10 mouse cellular contexts compared by ENCODE assay signal in the genomic region with DNA sequence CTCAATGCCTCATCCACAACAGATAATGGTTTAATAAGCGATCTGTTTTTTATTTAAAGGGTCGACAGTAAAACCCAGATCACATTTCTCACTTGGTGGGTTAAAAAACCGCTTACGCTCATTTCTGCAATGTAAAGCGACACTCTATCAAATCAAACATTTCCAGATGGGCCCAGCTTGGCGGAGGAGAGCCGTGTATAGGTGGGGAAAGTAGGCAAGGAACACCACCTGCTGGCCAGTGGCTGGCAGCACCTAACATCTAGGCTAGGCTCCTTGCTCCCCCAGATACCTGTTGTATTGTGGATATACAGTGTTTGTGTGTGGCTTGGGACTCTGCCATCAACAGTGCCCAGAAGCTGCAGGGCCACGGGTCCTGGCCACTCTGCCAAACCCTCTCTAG. TPM values are rescaled to one million over a fixed set of nuclear protein-coding genes. Genes with fewer than 3 reads are reported as not detected.
A peak's percentile ranks its signal among the peaks of the same experiment; 100 is the strongest.
DNase-seq lines count a peak whose midpoint lies in the region; ATAC-seq lines count a peak whose summit lies in the region.
"Had no signal": no experiment of that assay in that cellular context is flagged by ENCODE, and none has a peak within 500 bp of the region (broad histone marks: within the 10 kb centered on the region; RNA-seq: fewer than 3 reads in every experiment).

No protein-coding gene starts in this region.

- H3K36me3 ChIP-seq in hindbrain, embryonic 11.5 days (ENCODE audit: control insufficient read depth, insufficient read depth, low read length): no peaks in the 10 kb centered on the region
- H3K36me3 ChIP-seq in hindbrain, embryonic 16.5 days (ENCODE audit: control insufficient read depth, insufficient read depth, low read length): no peaks in the 10 kb centered on the region
- no peaks in the 10 kb centered on the region for H3K36me3 ChIP-seq in midbrain, embryonic 14.5 days (ENCODE audit: control insufficient read depth, insufficient read depth, low read length)
- H3K36me3 ChIP-seq in midbrain, embryonic 13.5 days: no peaks in the 10 kb centered on the region
- no peaks in the 10 kb centered on the region for H3K36me3 ChIP-seq in embryonic facial prominence, embryonic 12.5 days
- no peaks in the 10 kb centered on the region for H3K36me3 ChIP-seq in neural tube, embryonic 11.5 days (ENCODE audit: control insufficient read depth, insufficient read depth, low read length)

- H3K9ac ChIP-seq in hindbrain, embryonic 11.5 days (ENCODE audit: low read depth, low read length): no peak overlapping the region
- no peak overlapping the region for H3K9ac ChIP-seq in hindbrain, embryonic 16.5 days (ENCODE audit: low read depth, low read length)
- no peak overlapping the region for H3K9ac ChIP-seq in midbrain, embryonic 14.5 days (replicated peaks; ENCODE audit: low read length)
- H3K9ac ChIP-seq in midbrain, embryonic 13.5 days (replicated peaks): no peak overlapping the region
- no peak overlapping the region for H3K9ac ChIP-seq in embryonic facial prominence, embryonic 12.5 days
- no peak overlapping the region for H3K9ac ChIP-seq in neural tube, embryonic 11.5 days (ENCODE audit: low read length)

- no peak overlapping the region for H3K4me3 ChIP-seq in hindbrain, embryonic 11.5 days (ENCODE audit: low read depth, low read length)
- no peak overlapping the region for H3K4me3 ChIP-seq in hindbrain, embryonic 16.5 days (ENCODE audit: low read length)
- no peak overlapping the region for H3K4me3 ChIP-seq in midbrain, embryonic 14.5 days (replicated peaks; ENCODE audit: low read depth, low read length)
- H3K4me3 ChIP-seq in midbrain, embryonic 13.5 days (replicated peaks): no peak overlapping the region
- H3K4me3 ChIP-seq in embryonic facial prominence, embryonic 12.5 days: no peak overlapping the region
- H3K4me3 ChIP-seq in neural tube, embryonic 11.5 days (ENCODE audit: low read depth, low read length): no peak overlapping the region

- WGBS in hindbrain, embryonic 11.5 days: 67% methylated on average over 8 of the region's 8 CpGs
- whole genome bisulfite sequencing in hindbrain, embryonic 16.5 days: 70% methylated on average over 8 of the region's 8 CpGs
- 77% methylated on average over 8 of the region's 8 CpGs for WGBS in midbrain, embryonic 14.5 days
- 79% methylated on average over 8 of the region's 8 CpGs for WGBS in midbrain, embryonic 13.5 days
- WGBS in embryonic facial prominence, embryonic 12.5 days: 21% methylated on average over 8 of the region's 8 CpGs
- 53% methylated on average over 8 of the region's 8 CpGs for WGBS in neural tube, embryonic 11.5 days

- ATAC-seq in hindbrain, embryonic 11.5 days (ENCODE audit: low FRiP score): no peak
- no peak for ATAC-seq in hindbrain, embryonic 16.5 days
- no peak for ATAC-seq in midbrain, embryonic 14.5 days (ENCODE audit: low FRiP score, low TSS enrichment)
- no peak for ATAC-seq in midbrain, embryonic 13.5 days
- peak; percentile 73; the same call in 1 of the 2 replicates for ATAC-seq in embryonic facial prominence, embryonic 12.5 days (ENCODE audit: insufficient number of reproducible peaks, insufficient read depth, low FRiP score, low TSS enrichment)
- ATAC-seq in neural tube, embryonic 11.5 days (ENCODE audit: insufficient read depth, low FRiP score, low TSS enrichment): no peak
- ATAC-seq: midbrain, embryonic 16.5 days had no signal

- H3K4me2 ChIP-seq in hindbrain, embryonic 11.5 days (replicated peaks; ENCODE audit: low read depth, low read length): no peak overlapping the region
- H3K4me2 ChIP-seq in hindbrain, embryonic 16.5 days (ENCODE audit: low read length): no peak overlapping the region
- no peak overlapping the region for H3K4me2 ChIP-seq in midbrain, embryonic 14.5 days (ENCODE audit: low read length)
- no peak overlapping the region for H3K4me2 ChIP-seq in midbrain, embryonic 13.5 days (replicated peaks)
- H3K4me2 ChIP-seq in embryonic facial prominence, embryonic 12.5 days (replicated peaks): no peak overlapping the region
- no peak overlapping the region for H3K4me2 ChIP-seq in neural tube, embryonic 11.5 days (ENCODE audit: low read depth)

- H3K9me3 ChIP-seq in hindbrain, embryonic 11.5 days (ENCODE audit: control insufficient read depth, low read length): no peaks in the 10 kb centered on the region
- no peaks in the 10 kb centered on the region for H3K9me3 ChIP-seq in hindbrain, embryonic 16.5 days (ENCODE audit: control insufficient read depth, low read length)
- no peaks in the 10 kb centered on the region for H3K9me3 ChIP-seq in midbrain, embryonic 14.5 days (ENCODE audit: control insufficient read depth, low read length)
- H3K9me3 ChIP-seq in midbrain, embryonic 13.5 days: no peaks in the 10 kb centered on the region
- H3K9me3 ChIP-seq in embryonic facial prominence, embryonic 12.5 days: no peaks in the 10 kb centered on the region
- H3K9me3 ChIP-seq in neural tube, embryonic 11.5 days (ENCODE audit: control insufficient read depth, low read length): no peaks in the 10 kb centered on the region

- H3K27ac ChIP-seq in hindbrain, embryonic 11.5 days (ENCODE audit: low read depth, low read length): no peak overlapping the region
- no peak overlapping the region for H3K27ac ChIP-seq in hindbrain, embryonic 16.5 days (ENCODE audit: low read depth, low read length)
- no peak overlapping the region for H3K27ac ChIP-seq in midbrain, embryonic 14.5 days (replicated peaks; ENCODE audit: low read depth, low read length)
- no peak overlapping the region for H3K27ac ChIP-seq in midbrain, embryonic 13.5 days
- H3K27ac ChIP-seq in embryonic facial prominence, embryonic 12.5 days: peak overlapping the region; percentile 61; the same call in 1 of the 2 replicates
- H3K27ac ChIP-seq in neural tube, embryonic 11.5 days (ENCODE audit: low read depth, low read length): no peak overlapping the region

- no peaks in the 10 kb centered on the region for H3K4me1 ChIP-seq in hindbrain, embryonic 11.5 days (replicated peaks; ENCODE audit: control insufficient read depth, insufficient read depth, low read length)
- H3K4me1 ChIP-seq in hindbrain, embryonic 16.5 days (ENCODE audit: control insufficient read depth, insufficient read depth, low read depth, low read length): peaks cover 3% of the 10 kb centered on the region; the same call in 1 of the 2 replicates
- no peaks in the 10 kb centered on the region for H3K4me1 ChIP-seq in midbrain, embryonic 14.5 days (ENCODE audit: control insufficient read depth, insufficient read depth, low read length)
- H3K4me1 ChIP-seq in midbrain, embryonic 13.5 days (replicated peaks): peaks cover 6% of the 10 kb centered on the region; the same call in 1 of the 2 replicates
- H3K4me1 ChIP-seq in embryonic facial prominence, embryonic 12.5 days: peaks cover 35% of the 10 kb centered on the region
- H3K4me1 ChIP-seq in neural tube, embryonic 11.5 days (ENCODE audit: control insufficient read depth, insufficient read depth, low read length): peaks cover 5% of the 10 kb centered on the region

- DNase-seq in hindbrain, embryonic 11.5 days (ENCODE audit: low spot score): peak; percentile 51
- peak; percentile 53 for DNase-seq in midbrain, embryonic 14.5 days
- DNase-seq in neural tube, embryonic 11.5 days (ENCODE audit: low spot score): peak; percentile 42
- DNase-seq in thymus, postnatal 4 days: no peak
- no peak for DNase-seq in layer of hippocampus, postnatal 14 days (ENCODE audit: low spot score in 2 of 2)
- DNase-seq: cerebellum, adult 9-10 months had no signal

- H3K27me3 ChIP-seq in hindbrain, embryonic 11.5 days (ENCODE audit: control insufficient read depth, insufficient read depth, low read length): no peaks in the 10 kb centered on the region
- no peaks in the 10 kb centered on the region for H3K27me3 ChIP-seq in hindbrain, embryonic 16.5 days (replicated peaks; ENCODE audit: control insufficient read depth, insufficient read depth, low read length)
- H3K27me3 ChIP-seq in midbrain, embryonic 14.5 days (ENCODE audit: control insufficient read depth, insufficient read depth, low read length): no peaks in the 10 kb centered on the region
- H3K27me3 ChIP-seq in midbrain, embryonic 13.5 days: no peaks in the 10 kb centered on the region
- peaks cover 22% of the 10 kb centered on the region for H3K27me3 ChIP-seq in embryonic facial prominence, embryonic 12.5 days
- no peaks in the 10 kb centered on the region for H3K27me3 ChIP-seq in neural tube, embryonic 11.5 days (ENCODE audit: control insufficient read depth, insufficient read depth, low read length)

RNA-seq across cellular contexts. Expression of a gene that starts 50.1 kb away (rescaled TPM):
- polyA plus RNA-seq in hindbrain, embryonic 11.5 days (2014; fragmentation: Nextera tagmentation; extraction: Ambion mirVana): 0.09 and 0.32 TPM in 2 replicates
- 2.0 and 2.3 TPM in 2 replicates for polyA plus RNA-seq in hindbrain, embryonic 16.5 days (2015; fragmentation: Nextera tagmentation; extraction: Ambion mirVana)
- polyA plus RNA-seq in midbrain, embryonic 14.5 days (2014; fragmentation: Nextera tagmentation; extraction: Ambion mirVana): 1.8 TPM in 2 replicates
- polyA plus RNA-seq in midbrain, embryonic 13.5 days (2015; fragmentation: Nextera tagmentation; extraction: Ambion mirVana): 0.62 and 0.70 TPM in 2 replicates
- polyA plus RNA-seq in embryonic facial prominence, embryonic 12.5 days (2016; fragmentation: Nextera tagmentation; extraction: Ambion mirVana): 0.24 and 0.38 TPM in 2 replicates
- 0.38 and 0.39 TPM in 2 replicates for polyA plus RNA-seq in neural tube, embryonic 11.5 days (2014; fragmentation: Nextera tagmentation; extraction: Ambion mirVana)
- total RNA-seq in layer of hippocampus, postnatal 14 days (2021): 1 to 10 TPM; 4.0 to 4.4 TPM

Comparison
In these comparisons a context has a peak if more than half of its experiments do, and no peak if none do; other contexts are left out.
1. DNase-seq: peak in hindbrain, embryonic 11.5 days (single experiment), midbrain, embryonic 14.5 days (single experiment) and neural tube, embryonic 11.5 days (single experiment); none in thymus, postnatal 4 days (single experiment) and layer of hippocampus, postnatal 14 days (0 of 2).